Mouse (Mus musculus) MEL (cell line): ENCODE data around the gene Atp6v1d.

Experiments used
- BHLHE40 ChIP-seq: IDR thresholded peaks from 2 replicates; pipeline ENCODE4 v1.6.1; 2012; ENCODE audit warnings: low read depth, mild to moderate bottlenecking, inconsistent platforms, low read length, improper control_type of control experiment, borderline replicate concordance
- CHD2 ChIP-seq: IDR thresholded peaks from 2 replicates; pipeline ENCODE4 v1.6.1; 2011; ENCODE audit warnings: low read length, improper control_type of control experiment
- CTCF ChIP-seq, 3 experiments: IDR thresholded peaks in 2 of 3; conservative IDR thresholded peaks in 1 of 3; 2 replicates each; pipeline ENCODE4 v1.5.1; 2011 to 2012; ENCODE audit warnings: low read length in 3 of 3, low read depth in 2 of 3, mild to moderate bottlenecking in 2 of 3, improper control_type of control experiment in 1 of 3, inconsistent platforms in 1 of 3, mixed read lengths in 1 of 3, moderate library complexity in 1 of 3; ENCODE audit not compliant: control insufficient read depth in 1 of 3, insufficient read depth in 1 of 3, poor library complexity in 1 of 3, severe bottlenecking in 1 of 3
- HCFC1 ChIP-seq: IDR thresholded peaks from 2 replicates; pipeline ENCODE4 v1.6.1; 2012; ENCODE audit warnings: low read depth, mild to moderate bottlenecking, inconsistent platforms, low read length, improper control_type of control experiment, moderate library complexity
- MAX ChIP-seq: IDR thresholded peaks from 2 replicates; pipeline ENCODE4 v1.6.1; 2011; ENCODE audit warnings: low read length, improper control_type of control experiment
- POLR2A ChIP-seq, 2 experiments: IDR thresholded peaks; 2 replicates each; pipeline ENCODE4 v1.6.1; 2011 to 2012; ENCODE audit warnings: low read length in 2 of 2, mild to moderate bottlenecking in 2 of 2, control low read depth in 1 of 2, improper control_type of control experiment in 1 of 2, low read depth in 1 of 2, moderate library complexity in 1 of 2; ENCODE audit not compliant: control insufficient read depth in 1 of 2, insufficient read depth in 1 of 2, poor library complexity in 1 of 2
- SMC3 ChIP-seq: IDR thresholded peaks from 2 replicates; pipeline ENCODE4 v1.6.1; 2011; ENCODE audit warnings: low read depth, low read length, improper control_type of control experiment
- TCF12 ChIP-seq: IDR thresholded peaks from 2 replicates; pipeline ENCODE4 v1.6.1; 2014; ENCODE audit warnings: low read depth, mild to moderate bottlenecking, inconsistent platforms, low read length, improper control_type of control experiment, moderate library complexity
- UBTF ChIP-seq: IDR thresholded peaks from 2 replicates; pipeline ENCODE4 v1.6.1; 2012; ENCODE audit warnings: low read depth, mild to moderate bottlenecking, inconsistent platforms, low read length, improper control_type of control experiment, moderate library complexity, borderline replicate concordance; ENCODE audit not compliant: insufficient read depth

DNA sequence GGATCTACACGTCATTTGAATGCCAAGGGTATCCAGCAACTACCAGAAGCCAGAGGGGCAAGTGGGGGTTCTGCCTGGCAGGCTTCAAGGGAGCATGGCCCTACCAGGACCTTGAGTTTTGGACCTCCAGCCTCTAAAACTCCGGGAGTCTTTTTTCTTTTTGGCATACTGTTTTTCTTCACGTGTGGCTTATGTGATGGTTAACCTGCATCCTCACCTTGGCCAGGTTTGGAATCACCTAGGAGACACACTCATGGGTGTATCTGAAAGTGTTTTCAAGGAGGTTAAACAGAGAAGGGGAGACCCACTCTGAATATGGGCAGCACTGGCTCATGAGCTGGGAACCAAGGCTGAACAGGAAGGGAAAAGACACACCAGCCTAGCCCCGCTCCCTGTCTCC lies 41.9 kb upstream of the Atp6v1d start:
- TF ChIP-seq POLR2A (IDR thresholded peaks at IDR 0.05; ENCODE audit: control insufficient read depth in 1 of 2, insufficient read depth in 1 of 2, low read depth in 1 of 2, low read length in 2 of 2, poor library complexity in 1 of 2): no peak
- TF ChIP-seq HCFC1: no peak
- no peak for TF ChIP-seq MAX
- TF ChIP-seq UBTF: no peak
- TF ChIP-seq BHLHE40: no peak
- TF ChIP-seq TCF12: no peak
- TF ChIP-seq CTCF (IDR thresholded peaks at IDR 0.05 in 2 of 3, conservative IDR thresholded peaks at IDR 0.05 in 1 of 3; ENCODE audit: control insufficient read depth in 1 of 3, insufficient read depth in 1 of 3, low read depth in 2 of 3, low read length in 3 of 3, poor library complexity in 1 of 3, severe bottlenecking in 1 of 3): no peak
- no peak for TF ChIP-seq CHD2
- TF ChIP-seq SMC3: no peak
